Mouse (Mus musculus) small intestine, adult 2 months (tissue): ENCODE data around the gene Arl15. TPM values are rescaled to one million over a fixed set of nuclear protein-coding genes. Genes with fewer than 3 reads are reported as not detected.

ENCODE experiments used
- H3K27ac ChIP-seq: fragments of 200-500 bp; 2 replicates; pipeline ENCODE4 v1.5.1; 2012; ENCODE audit warnings: low read depth, low read length, control low read depth, inconsistent platforms; ENCODE audit not compliant: insufficient read depth
- H3K27me3 ChIP-seq: fragments of 200-500 bp; 2 replicates; pipeline ENCODE4 v1.6.1; 2012; ENCODE audit warnings: mild to moderate bottlenecking, moderate library complexity, low read length, inconsistent platforms; ENCODE audit not compliant: control insufficient read depth, insufficient read depth
- H3K36me3 ChIP-seq: fragments of 200-500 bp; 2 replicates; pipeline ENCODE4 v1.6.1; 2012; ENCODE audit warnings: mild to moderate bottlenecking, low read length, control low read depth, inconsistent platforms; ENCODE audit not compliant: control insufficient read depth, insufficient read depth
- H3K4me1 ChIP-seq: fragments of 200-500 bp; 2 replicates; pipeline ENCODE4 v1.6.1; 2012; ENCODE audit warnings: low read length, inconsistent platforms, mixed read lengths; ENCODE audit not compliant: control insufficient read depth, insufficient read depth, insufficient read length
- H3K4me3 ChIP-seq: fragments of 200-500 bp; 2 replicates; pipeline ENCODE4 v1.5.1; 2012; ENCODE audit warnings: low read depth, mild to moderate bottlenecking, control low read depth, inconsistent platforms, low read length, moderate library complexity
- CTCF ChIP-seq: fragments of 200-500 bp; IDR thresholded peaks from 2 replicates; pipeline ENCODE4 v1.5.1; 2012; ENCODE audit warnings: low read depth, mild to moderate bottlenecking, control low read depth, inconsistent platforms, low read length, moderate library complexity, mixed read lengths; ENCODE audit not compliant: insufficient replicate concordance, insufficient read length; ENCODE audit errors: extremely low read depth
- POLR2A ChIP-seq: fragments of 200-500 bp; IDR thresholded peaks from 2 replicates; pipeline ENCODE4 v1.6.1; 2012; ENCODE audit warnings: low read depth, mild to moderate bottlenecking, control low read depth, inconsistent platforms, low read length, moderate library complexity
- WGBS: fragments of 180-500 bp; shearing (Covaris S2); methylation state at CpG from one replicate; pipeline ENCODE4 v1.1.7; 2018; 5-methylcytosine and 5-hydroxymethylcytosine counted together
- polyA plus RNA-seq: library from polyadenylated mRNA; depleted of rRNA; stranded (reverse); fragments of >200 nt; gene quantifications from 2 replicates; pipeline ENCODE4 v1.2.3, GENCODE M21; 2012

Gene Arl15
- polyA plus RNA-seq, 1 experiment, result 2.0 TPM

GRCm38 (mm10) chr13:113903255-113903654 lies 109.0 kb downstream of the Arl15 start:
- H3K27ac ChIP-seq, result no peak overlapping the region
- H3K27me3 ChIP-seq, result no peaks in the 10 kb centered on the region
- H3K4me3 ChIP-seq, result no peak overlapping the region
- no peaks in the 10 kb centered on the region for H3K4me1 ChIP-seq
- 75% methylated on average over 6 of the region's 6 CpGs for WGBS
- TF ChIP-seq CTCF, result no peak
- TF ChIP-seq POLR2A, result no peak
- no peaks in the 10 kb centered on the region for H3K36me3 ChIP-seq

GRCm38 (mm10) chr13:113911986-113912519 lies 117.7 kb downstream of the Arl15 start:
- WGBS, result 78% methylated on average over 11 of the region's 11 CpGs
- Histone ChIP-seq H3K27ac (no peak overlapping the region), H3K27me3 (no peaks in the 10 kb centered on the region), H3K4me1 (no peaks in the 10 kb centered on the region), H3K36me3 (no peaks in the 10 kb centered on the region), H3K4me3 (no peak overlapping the region)
- TF ChIP-seq POLR2A, result no peak
- TF ChIP-seq CTCF, result no peak

GRCm38 (mm10) chr13:113914551-113914971 lies 120.3 kb downstream of the Arl15 start:
- no peak for TF ChIP-seq CTCF
- no peak for TF ChIP-seq POLR2A
- 76% methylated on average over 9 of the region's 9 CpGs for WGBS
- Histone ChIP-seq H3K4me3 (no peak overlapping the region), H3K27me3 (no peaks in the 10 kb centered on the region), H3K27ac (no peak overlapping the region), H3K36me3 (no peaks in the 10 kb centered on the region), H3K4me1 (no peaks in the 10 kb centered on the region)

GRCm38 (mm10) chr13:113915700-113916099 lies 121.4 kb downstream of the Arl15 start:
- no peaks in the 10 kb centered on the region for H3K36me3 ChIP-seq
- H3K4me3 ChIP-seq, result no peak overlapping the region
- no peaks in the 10 kb centered on the region for H3K27me3 ChIP-seq
- no peaks in the 10 kb centered on the region for H3K4me1 ChIP-seq
- no peak for TF ChIP-seq POLR2A
- no peak for TF ChIP-seq CTCF
- no peak overlapping the region for H3K27ac ChIP-seq
- WGBS, result 94% methylated on average over 14 of the region's 14 CpGs

GRCm38 (mm10) chr13:113916761-113917160 lies 122.5 kb downstream of the Arl15 start:
- Histone ChIP-seq H3K36me3 (no peaks in the 10 kb centered on the region), H3K27me3 (no peaks in the 10 kb centered on the region), H3K4me1 (no peaks in the 10 kb centered on the region), H3K4me3 (no peak overlapping the region), H3K27ac (no peak overlapping the region)
- TF ChIP-seq CTCF (no peak), POLR2A (no peak)
- 90% methylated on average over 5 of the region's 5 CpGs for WGBS

GRCm38 (mm10) chr13:113917376-113917775 lies 123.1 kb downstream of the Arl15 start:
- TF ChIP-seq CTCF (no peak), POLR2A (no peak)
- Histone ChIP-seq H3K36me3 (no peaks in the 10 kb centered on the region), H3K27me3 (no peaks in the 10 kb centered on the region), H3K27ac (no peak overlapping the region), H3K4me3 (no peak overlapping the region), H3K4me1 (no peaks in the 10 kb centered on the region)
- WGBS, result 93% methylated on average over 6 of the region's 6 CpGs

- no peaks in the 10 kb centered on the region for H3K36me3 ChIP-seq
- H3K4me1 ChIP-seq, result no peaks in the 10 kb centered on the region
- 90% methylated on average over 15 of the region's 15 CpGs for WGBS
- no peak overlapping the region for H3K4me3 ChIP-seq
- no peak overlapping the region for H3K27ac ChIP-seq
- TF ChIP-seq POLR2A, result no peak
- no peak for TF ChIP-seq CTCF
- H3K27me3 ChIP-seq, result no peaks in the 10 kb centered on the region
These were observed 123.6 kb downstream of the Arl15 start for GRCm38 (mm10) chr13:113917868-113918411.
